Mouse (Mus musculus): Measurements from ENCODE around the gene Olfr761. TPM values are rescaled to one million over a fixed set of nuclear protein-coding genes. Genes with fewer than 3 reads are reported as not detected.
"Not testable (repeated sequence)": the region's sequence is repeated elsewhere in the genome, so short reads cannot be mapped to it uniquely, and the experiment has no call there.

Olfr761 gene
- total RNA-seq (2014; rRNA removed) (not detected in 2 replicates), polyA plus RNA-seq (2015; fragmentation: Nextera tagmentation; extraction: Ambion mirVana) (not detected in 2 replicates)

DNA sequence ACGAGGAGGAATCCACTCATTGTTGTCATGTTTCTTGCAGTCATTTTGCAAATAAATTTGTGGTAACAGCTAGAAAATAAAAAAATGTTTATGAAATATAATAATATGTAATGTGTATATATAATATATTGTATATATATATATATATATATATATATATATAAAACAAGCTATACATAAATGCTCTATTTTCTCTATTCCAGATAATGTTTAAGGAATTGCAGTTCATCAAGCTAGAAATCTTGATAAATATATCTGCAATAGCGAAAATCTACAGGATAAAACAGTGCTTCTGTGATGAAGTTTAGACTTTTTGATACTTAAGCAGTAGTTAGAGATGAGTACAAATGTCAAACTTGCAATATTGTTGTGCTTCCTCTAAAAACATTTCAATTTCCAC is at the start of gene Olfr761:
Gene Olfr761, minus strand, starts transcription at position 101 of the 400 bp plus-strand sequence.
- Histone ChIP-seq H3K9me3 (ENCODE audit: low read length) (no peaks in the 10 kb centered on the region), H3K36me3 (ENCODE audit: insufficient read depth, low read length) (no peaks in the 10 kb centered on the region), H3K4me1 (ENCODE audit: insufficient read depth, low read length) (no peaks in the 10 kb centered on the region), H3K27me3 (ENCODE audit: insufficient read depth, low read length) (no peaks in the 10 kb centered on the region), H3K4me2 (ENCODE audit: low read depth, low read length, poor library complexity, severe bottlenecking) (no peak within 1 kb of the TSS), H3K27ac (ENCODE audit: low read depth, low read length) (no peak within 1 kb of the TSS), H3K9ac (replicated peaks; ENCODE audit: low read length, poor library complexity, severe bottlenecking) (no peak within 1 kb of the TSS), H3K4me3 (ENCODE audit: low read depth, low read length) (no peak within 1 kb of the TSS)
- 87% methylated on average over 2 of the region's 2 CpGs for WGBS
- no peak for TF ChIP-seq CTCF (IDR thresholded peaks at IDR 0.05)
- DNase-seq (ENCODE audit: low spot score): no peak
- ATAC-seq (ENCODE audit: low FRiP score): no peak

GRCm38 (mm10) chr17:37995635-37996307 is 42.9 kb upstream of the Olfr761 start:
- H3K27ac ChIP-seq (ENCODE audit: low read depth, low read length): no peak overlapping the region
- no peak overlapping the region for H3K9ac ChIP-seq (replicated peaks; ENCODE audit: low read length, poor library complexity, severe bottlenecking)
- WGBS: 71% methylated on average over 10 of the region's 10 CpGs
- no peaks in the 10 kb centered on the region for H3K36me3 ChIP-seq (ENCODE audit: insufficient read depth, low read length)
- no peaks in the 10 kb centered on the region for H3K4me1 ChIP-seq (ENCODE audit: insufficient read depth, low read length)
- no peaks in the 10 kb centered on the region for H3K9me3 ChIP-seq (ENCODE audit: low read length)
- H3K4me2 ChIP-seq (ENCODE audit: low read depth, low read length, poor library complexity, severe bottlenecking): no peak overlapping the region
- DNase-seq (ENCODE audit: low spot score) (no peak), ATAC-seq (ENCODE audit: low FRiP score) (no peak)
- H3K27me3 ChIP-seq (ENCODE audit: insufficient read depth, low read length): no peaks in the 10 kb centered on the region
- no peak overlapping the region for H3K4me3 ChIP-seq (ENCODE audit: low read depth, low read length)
- TF ChIP-seq CTCF (IDR thresholded peaks at IDR 0.05): no peak

- no peaks in the 10 kb centered on the region for H3K36me3 ChIP-seq (ENCODE audit: insufficient read depth, low read length)
- H3K9me3 ChIP-seq (ENCODE audit: low read length): no peaks in the 10 kb centered on the region
- H3K27me3 ChIP-seq (ENCODE audit: insufficient read depth, low read length): no peaks in the 10 kb centered on the region
- no peak overlapping the region for H3K4me2 ChIP-seq (ENCODE audit: low read depth, low read length, poor library complexity, severe bottlenecking)
- no peak overlapping the region for H3K9ac ChIP-seq (replicated peaks; ENCODE audit: low read length, poor library complexity, severe bottlenecking)
- H3K27ac ChIP-seq (ENCODE audit: low read depth, low read length): no peak overlapping the region
- WGBS: 41% methylated on average over 3 of the region's 3 CpGs
- ATAC-seq (ENCODE audit: low FRiP score) (no peak), DNase-seq (ENCODE audit: low spot score) (no peak)
- no peaks in the 10 kb centered on the region for H3K4me1 ChIP-seq (ENCODE audit: insufficient read depth, low read length)
- TF ChIP-seq CTCF (IDR thresholded peaks at IDR 0.05): no peak
- no peak overlapping the region for H3K4me3 ChIP-seq (ENCODE audit: low read depth, low read length)
Measured at GRCm38 (mm10) chr17:37990453-37990961, 37.6 kb upstream of the Olfr761 start.

GRCm38 (mm10) chr17:37973591-37973990 is 20.7 kb upstream of the Olfr761 start:
- DNase-seq (ENCODE audit: low spot score) (no peak), ATAC-seq (ENCODE audit: low FRiP score) (no peak)
- Histone ChIP-seq H3K27ac (ENCODE audit: low read depth, low read length) (no peak overlapping the region), H3K4me2 (ENCODE audit: low read depth, low read length, poor library complexity, severe bottlenecking) (no peak overlapping the region), H3K4me1 (ENCODE audit: insufficient read depth, low read length) (no peaks in the 10 kb centered on the region), H3K4me3 (ENCODE audit: low read depth, low read length) (no peak overlapping the region), H3K9ac (replicated peaks; ENCODE audit: low read length, poor library complexity, severe bottlenecking) (no peak overlapping the region), H3K9me3 (ENCODE audit: low read length) (no peaks in the 10 kb centered on the region), H3K36me3 (ENCODE audit: insufficient read depth, low read length) (no peaks in the 10 kb centered on the region), H3K27me3 (ENCODE audit: insufficient read depth, low read length) (no peaks in the 10 kb centered on the region)
- 87% methylated on average over 3 of the region's 3 CpGs for WGBS
- TF ChIP-seq CTCF (IDR thresholded peaks at IDR 0.05): no peak

- no peaks in the 10 kb centered on the region for H3K4me1 ChIP-seq (ENCODE audit: insufficient read depth, low read length)
- H3K9ac ChIP-seq (replicated peaks; ENCODE audit: low read length, poor library complexity, severe bottlenecking): no peak within 1 kb of the TSS
- no peak within 1 kb of the TSS for H3K27ac ChIP-seq (ENCODE audit: low read depth, low read length)
- H3K36me3 ChIP-seq (ENCODE audit: insufficient read depth, low read length): no peaks in the 10 kb centered on the region
- no peaks in the 10 kb centered on the region for H3K9me3 ChIP-seq (ENCODE audit: low read length)
- TF ChIP-seq CTCF (IDR thresholded peaks at IDR 0.05): no peak
- ATAC-seq (ENCODE audit: low FRiP score) (no peak), DNase-seq (ENCODE audit: low spot score) (no peak)
- H3K4me3 ChIP-seq (ENCODE audit: low read depth, low read length): no peak within 1 kb of the TSS
- no peaks in the 10 kb centered on the region for H3K27me3 ChIP-seq (ENCODE audit: insufficient read depth, low read length)
- H3K4me2 ChIP-seq (ENCODE audit: low read depth, low read length, poor library complexity, severe bottlenecking): no peak within 1 kb of the TSS
Measured at GRCm38 (mm10) chr17:37920248-37920647, 32.6 kb downstream of the Olfr761 start, which contains the start of gene Olfr128. Olfr128 (plus strand) TSS chr17:37920548.

- not testable (repeated sequence) for H3K27me3 ChIP-seq (ENCODE audit: insufficient read depth, low read length); DNase-seq (ENCODE audit: low spot score); H3K36me3 ChIP-seq (ENCODE audit: insufficient read depth, low read length); H3K9me3 ChIP-seq (ENCODE audit: low read length); H3K27ac ChIP-seq (ENCODE audit: low read depth, low read length); H3K4me3 ChIP-seq (ENCODE audit: low read depth, low read length); H3K9ac ChIP-seq (replicated peaks; ENCODE audit: low read length, poor library complexity, severe bottlenecking); ATAC-seq (ENCODE audit: low FRiP score); H3K4me2 ChIP-seq (ENCODE audit: low read depth, low read length, poor library complexity, severe bottlenecking); H3K4me1 ChIP-seq (ENCODE audit: insufficient read depth, low read length)
- WGBS: 74% methylated on average over 8 of the region's 8 CpGs
Measured at GRCm38 (mm10) chr17:37906821-37907220, 46.1 kb downstream of the Olfr761 start.

Other genes starting within 250 kb of the Olfr761 start
- gene Olfr120, start 231.3 kb downstream of the Olfr761 start, total RNA-seq (2014; rRNA removed): not detected in 2 replicates
- not detected in 2 replicates for gene Olfr120, start 231.3 kb downstream of the Olfr761 start, polyA plus RNA-seq (2015; fragmentation: Nextera tagmentation; extraction: Ambion mirVana)
- gene Olfr121, start 204.2 kb downstream of the Olfr761 start, total RNA-seq (2014; rRNA removed): not detected in 2 replicates
- not detected in 2 replicates for gene Olfr121, start 204.2 kb downstream of the Olfr761 start, polyA plus RNA-seq (2015; fragmentation: Nextera tagmentation; extraction: Ambion mirVana)
- not detected in 2 replicates for gene Olfr122, start 184.5 kb downstream of the Olfr761 start, total RNA-seq (2014; rRNA removed)
- gene Olfr122, start 184.5 kb downstream of the Olfr761 start, polyA plus RNA-seq (2015; fragmentation: Nextera tagmentation; extraction: Ambion mirVana): not detected in 2 replicates
- not detected in 2 replicates for gene Olfr123, start 159.6 kb downstream of the Olfr761 start, total RNA-seq (2014; rRNA removed)
- gene Olfr123, start 159.6 kb downstream of the Olfr761 start, polyA plus RNA-seq (2015; fragmentation: Nextera tagmentation; extraction: Ambion mirVana): not detected in 2 replicates
- not detected in 2 replicates for gene Olfr124, start 153.2 kb downstream of the Olfr761 start, total RNA-seq (2014; rRNA removed)
- not detected in 2 replicates for gene Olfr124, start 153.2 kb downstream of the Olfr761 start, polyA plus RNA-seq (2015; fragmentation: Nextera tagmentation; extraction: Ambion mirVana)
- gene Olfr125, start 120.1 kb downstream of the Olfr761 start, total RNA-seq (2014; rRNA removed): not detected in 2 replicates
- not detected in 2 replicates for gene Olfr125, start 120.1 kb downstream of the Olfr761 start, polyA plus RNA-seq (2015; fragmentation: Nextera tagmentation; extraction: Ambion mirVana)
- gene Olfr126, start 105.6 kb downstream of the Olfr761 start, total RNA-seq (2014; rRNA removed): not detected in 2 replicates
- not detected in 2 replicates for gene Olfr126, start 105.6 kb downstream of the Olfr761 start, polyA plus RNA-seq (2015; fragmentation: Nextera tagmentation; extraction: Ambion mirVana)
- gene Olfr127, start 52.6 kb downstream of the Olfr761 start, total RNA-seq (2014; rRNA removed): not detected in 2 replicates
- gene Olfr127, start 52.6 kb downstream of the Olfr761 start, polyA plus RNA-seq (2015; fragmentation: Nextera tagmentation; extraction: Ambion mirVana): not detected in 2 replicates
- gene Olfr128, start 32.5 kb downstream of the Olfr761 start, total RNA-seq (2014; rRNA removed): not detected in 2 replicates
- gene Olfr128, start 32.5 kb downstream of the Olfr761 start, polyA plus RNA-seq (2015; fragmentation: Nextera tagmentation; extraction: Ambion mirVana): not detected in 2 replicates
- not detected in 2 replicates for gene Olfr129, start 107.0 kb upstream of the Olfr761 start, total RNA-seq (2014; rRNA removed)
- not detected in 2 replicates for gene Olfr129, start 107.0 kb upstream of the Olfr761 start, polyA plus RNA-seq (2015; fragmentation: Nextera tagmentation; extraction: Ambion mirVana)
- not detected in 2 replicates for gene Olfr130, start 110.8 kb upstream of the Olfr761 start, total RNA-seq (2014; rRNA removed)
- gene Olfr130, start 110.8 kb upstream of the Olfr761 start, polyA plus RNA-seq (2015; fragmentation: Nextera tagmentation; extraction: Ambion mirVana): not detected in 2 replicates
- not detected in 2 replicates for gene Olfr131, start 135.6 kb upstream of the Olfr761 start, total RNA-seq (2014; rRNA removed)
- gene Olfr131, start 135.6 kb upstream of the Olfr761 start, polyA plus RNA-seq (2015; fragmentation: Nextera tagmentation; extraction: Ambion mirVana): not detected in 2 replicates
- gene Olfr132, start 181.4 kb upstream of the Olfr761 start, total RNA-seq (2014; rRNA removed): not detected in 2 replicates
- gene Olfr132, start 181.4 kb upstream of the Olfr761 start, polyA plus RNA-seq (2015; fragmentation: Nextera tagmentation; extraction: Ambion mirVana): not detected in 2 replicates
- gene Olfr133, start 192.2 kb upstream of the Olfr761 start, total RNA-seq (2014; rRNA removed): not detected in 2 replicates
- not detected in 2 replicates for gene Olfr133, start 192.2 kb upstream of the Olfr761 start, polyA plus RNA-seq (2015; fragmentation: Nextera tagmentation; extraction: Ambion mirVana)
- not detected in 2 replicates for gene Olfr134, start 218.3 kb upstream of the Olfr761 start, total RNA-seq (2014; rRNA removed)
- not detected in 2 replicates for gene Olfr134, start 218.3 kb upstream of the Olfr761 start, polyA plus RNA-seq (2015; fragmentation: Nextera tagmentation; extraction: Ambion mirVana)